Mouse (Mus musculus) limb, embryonic 14.5 days (tissue): Measurements from ENCODE around the gene Ica1. TPM values are rescaled to one million over a fixed set of nuclear protein-coding genes. Genes with fewer than 3 reads are reported as not detected.

Experiments used
- ATAC-seq: fragments of 200-750 bp; cut with Nextera tagmentation; 2 replicates; pipeline ENCODE4 v1.8.0; 2017; ENCODE audit warnings: low read depth, moderate number of reproducible peaks, moderate TSS enrichment; ENCODE audit not compliant: low FRiP score
- DNase-seq: peaks from one replicate; pipeline ENCODE4 v3.0.0-alpha.2; 2015; ENCODE audit warnings: low spot score
- H3K27ac ChIP-seq: fragments of 300-500 bp; sonication (generic); replicated peaks from 2 replicates; pipeline ENCODE4 v1.5.1; 2014; ENCODE audit warnings: low read depth, mild to moderate bottlenecking, low read length, moderate library complexity, mixed read lengths
- H3K27me3 ChIP-seq: fragments of 300-500 bp; sonication (generic); 2 replicates; pipeline ENCODE4 v1.6.1; 2014; ENCODE audit warnings: low read length, mixed read lengths; ENCODE audit not compliant: control insufficient read depth, insufficient read depth
- H3K36me3 ChIP-seq: fragments of 300-500 bp; sonication (generic); 2 replicates; pipeline ENCODE4 v1.6.1; 2014; ENCODE audit warnings: mild to moderate bottlenecking, low read length, moderate library complexity, mixed read lengths; ENCODE audit not compliant: control insufficient read depth, insufficient read depth
- H3K4me1 ChIP-seq: fragments of 300-500 bp; sonication (generic); 2 replicates; pipeline ENCODE4 v1.6.1; 2014; ENCODE audit warnings: antibody characterized with exemption, low read length, mixed read lengths; ENCODE audit not compliant: control insufficient read depth, insufficient read depth
- H3K4me2 ChIP-seq: fragments of 300-500 bp; sonication (generic); replicated peaks from 2 replicates; pipeline ENCODE4 v1.6.1; 2014; ENCODE audit warnings: low read depth, mild to moderate bottlenecking, low read length, moderate library complexity; ENCODE audit not compliant: severe bottlenecking
- H3K4me3 ChIP-seq: fragments of 300-500 bp; sonication (generic); replicated peaks from 2 replicates; pipeline ENCODE4 v1.5.1; 2014; ENCODE audit warnings: low read length
- H3K9ac ChIP-seq: fragments of 300-500 bp; sonication (generic); 2 replicates; pipeline ENCODE4 v1.6.1; 2014; ENCODE audit warnings: mild to moderate bottlenecking, low read depth, low read length, moderate library complexity; ENCODE audit not compliant: severe bottlenecking
- H3K9me3 ChIP-seq: fragments of 300-500 bp; sonication (generic); 2 replicates; pipeline ENCODE4 v1.6.1; 2016; ENCODE audit warnings: low read length; ENCODE audit not compliant: control insufficient read depth
- POLR2A ChIP-seq: fragments of 200-500 bp; IDR thresholded peaks from 2 replicates; pipeline ENCODE4 v1.8.0; 2012; ENCODE audit warnings: inconsistent platforms, mild to moderate bottlenecking, moderate library complexity, borderline replicate concordance; ENCODE audit not compliant: insufficient read depth, insufficient read length; ENCODE audit errors: extremely low read depth
- WGBS: fragments of 180-500 bp; shearing (Covaris S2); extraction: QIAGEN DNeasy Blood & Tissue Kit; methylation state at CpG from one replicate; pipeline ENCODE4 v1.1.7; 2014; 5-methylcytosine and 5-hydroxymethylcytosine counted together
- polyA plus RNA-seq, 2 experiments: library from polyadenylated mRNA; depleted of rRNA in 1 of 2; stranded (reverse) in 1 of 2; unstranded in 1 of 2; fragments of >200 nt; fragmentation: Nextera tagmentation in 1 of 2; extraction: Ambion mirVana in 1 of 2; gene quantifications; 2 replicates each; pipeline versions ENCODE4 v1.2.1 to v1.2.3; 2012 to 2014

Ica1 gene
- polyA plus RNA-seq, 2 experiments = 6.4 to 14.7 TPM

GRCm38 (mm10) chr6:8668013-8668811 lies 110.1 kb downstream of the Ica1 start:
- ATAC-seq (no peak), DNase-seq (no peak)
- H3K36me3 ChIP-seq = no peaks in the 10 kb centered on the region
- WGBS = 49% methylated on average over 6 of the region's 6 CpGs
- no peak overlapping the region for H3K4me2 ChIP-seq
- no peak overlapping the region for H3K27ac ChIP-seq
- no peaks in the 10 kb centered on the region for H3K27me3 ChIP-seq
- H3K9ac ChIP-seq = no peak overlapping the region
- no peak overlapping the region for H3K4me3 ChIP-seq
- H3K9me3 ChIP-seq = no peaks in the 10 kb centered on the region
- no peak for TF ChIP-seq POLR2A
- H3K4me1 ChIP-seq = 0 out of 2 replicates have a peak, but pooled peaks cover 6% of the 10 kb centered on the region

DNA sequence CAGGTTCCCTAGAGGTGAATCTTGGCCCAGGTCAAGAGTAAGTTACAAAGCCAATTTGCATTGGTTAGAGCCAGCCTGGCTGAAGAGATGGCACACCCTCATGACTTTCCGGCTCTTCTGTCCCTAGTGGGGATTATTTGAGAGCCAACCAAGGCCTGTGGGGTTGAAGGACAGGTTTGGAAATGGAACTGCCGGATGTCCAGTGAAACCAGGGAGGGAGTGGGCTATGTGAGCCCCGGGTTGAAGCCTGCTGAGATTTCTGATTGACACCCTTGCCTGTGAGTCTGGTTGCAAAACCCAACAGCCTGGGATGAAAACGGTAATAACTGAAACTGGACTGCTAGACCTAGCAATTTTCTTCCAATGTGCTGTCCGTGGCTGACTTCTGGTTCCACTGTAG lies 112.5 kb downstream of the Ica1 start:
- Histone ChIP-seq H3K4me1 (peaks cover 12% of the 10 kb centered on the region; the same call in 1 of the 2 replicates), H3K27me3 (no peaks in the 10 kb centered on the region), H3K4me2 (no peak overlapping the region), H3K4me3 (no peak overlapping the region), H3K9me3 (no peaks in the 10 kb centered on the region), H3K9ac (no peak overlapping the region), H3K36me3 (no peaks in the 10 kb centered on the region), H3K27ac (no peak overlapping the region)
- no peak for TF ChIP-seq POLR2A
- WGBS = 94% methylated on average over 5 of the region's 5 CpGs
- ATAC-seq (no peak), DNase-seq (no peak)

DNA sequence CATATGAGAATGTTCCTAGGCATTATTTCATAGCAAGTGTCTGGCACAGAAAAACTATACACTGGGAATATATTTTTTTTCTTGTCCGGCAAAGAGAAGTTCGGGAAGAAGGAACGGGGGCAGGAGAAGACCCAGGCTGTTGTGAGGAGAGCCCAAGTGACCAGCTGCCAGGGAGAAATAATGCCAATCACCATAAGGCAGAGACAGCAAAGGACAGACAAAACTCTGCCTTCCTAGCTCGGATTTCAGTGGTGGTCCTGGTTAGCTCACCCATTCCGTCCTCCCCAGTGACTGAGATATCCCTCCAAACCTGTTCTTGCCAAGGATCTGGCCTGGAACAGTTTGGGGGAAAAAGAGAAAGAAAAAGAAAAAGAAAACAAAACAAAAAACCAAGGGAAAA lies 113.3 kb downstream of the Ica1 start:
- 57% methylated on average over 5 of the region's 5 CpGs for WGBS
- ATAC-seq = no peak
- Histone ChIP-seq H3K4me1 (peaks cover 12% of the 10 kb centered on the region; the same call in 1 of the 2 replicates), H3K4me2 (no peak overlapping the region), H3K36me3 (no peaks in the 10 kb centered on the region), H3K27ac (no peak overlapping the region), H3K4me3 (no peak overlapping the region), H3K9ac (no peak overlapping the region), H3K27me3 (no peaks in the 10 kb centered on the region), H3K9me3 (no peaks in the 10 kb centered on the region)
- DNase-seq = no peak
- no peak for TF ChIP-seq POLR2A

- H3K4me3 ChIP-seq = no peak overlapping the region
- DNase-seq (no peak), ATAC-seq (no peak)
- peaks cover 12% of the 10 kb centered on the region; the same call in 1 of the 2 replicates for H3K4me1 ChIP-seq
- no peak overlapping the region for H3K27ac ChIP-seq
- no peak for TF ChIP-seq POLR2A
- no peaks in the 10 kb centered on the region for H3K36me3 ChIP-seq
- no peaks in the 10 kb centered on the region for H3K9me3 ChIP-seq
- no peak overlapping the region for H3K9ac ChIP-seq
- no peak overlapping the region for H3K4me2 ChIP-seq
- 34% methylated on average over 3 of the region's 3 CpGs for WGBS
- no peaks in the 10 kb centered on the region for H3K27me3 ChIP-seq
Measured at GRCm38 (mm10) chr6:8663092-8663740, 115.1 kb downstream of the Ica1 start.

- no peak overlapping the region for H3K4me2 ChIP-seq
- H3K4me3 ChIP-seq = no peak overlapping the region
- H3K4me1 ChIP-seq = peaks cover 12% of the 10 kb centered on the region; the same call in 1 of the 2 replicates
- no peak overlapping the region for H3K9ac ChIP-seq
- no peak for TF ChIP-seq POLR2A
- no peaks in the 10 kb centered on the region for H3K27me3 ChIP-seq
- WGBS = 75% methylated on average over 4 of the region's 4 CpGs
- H3K36me3 ChIP-seq = no peaks in the 10 kb centered on the region
- no peaks in the 10 kb centered on the region for H3K9me3 ChIP-seq
- ATAC-seq = no peak
- no peak overlapping the region for H3K27ac ChIP-seq
- no peak for DNase-seq
Measured at GRCm38 (mm10) chr6:8661404-8661803, 116.9 kb downstream of the Ica1 start.
